Mouse (Mus musculus) frontal cortex, adult 2 months (tissue): ENCODE measurements around the gene Olfr510. TPM values are rescaled to one million over a fixed set of nuclear protein-coding genes. Genes with fewer than 3 reads are reported as not detected.
"Not testable (repeated sequence)": the region's sequence is repeated elsewhere in the genome, so short reads cannot be mapped to it uniquely, and the experiment has no call there.

Experiments
- DNase-seq, 2 experiments: peaks; one replicate each; pipeline ENCODE4 v3.0.0; 2022; ENCODE audit warnings: low spot score in 1 of 2; ENCODE audit errors: extremely low spot score in 1 of 2
- polyA plus RNA-seq: library from polyadenylated mRNA; depleted of rRNA; stranded (reverse); fragments of >200 nt; gene quantifications from 2 replicates; pipeline ENCODE4 v1.2.3, GENCODE M21; 2012; rRNA removed

The Olfr510 gene
- 0.10 TPM in 1 of 2 replicates, not detected in the other for polyA plus RNA-seq

DNA sequence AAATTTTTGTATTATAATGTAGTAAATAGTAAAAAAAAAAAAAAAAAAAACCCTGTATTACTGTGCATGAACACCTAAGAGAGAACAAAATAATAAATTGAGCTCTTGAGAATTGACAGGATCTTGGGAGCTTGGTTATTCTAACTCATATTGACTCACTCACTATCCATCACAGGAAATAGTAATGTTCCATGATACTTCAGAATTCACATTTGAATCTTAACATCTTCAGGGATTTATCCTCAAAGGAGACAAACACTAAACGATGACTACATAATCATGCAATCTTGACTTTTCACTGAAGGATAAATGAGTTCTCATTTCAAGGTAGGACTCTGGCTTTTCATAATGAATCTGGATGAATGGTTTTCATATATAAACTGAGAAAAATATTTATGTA is at the start of gene Olfr510:
TSS of gene Olfr510 (plus strand) at position 301 of the 400 bp plus-strand sequence.
- no peak for DNase-seq

- not testable (repeated sequence) for DNase-seq
Observed at GRCm38 (mm10) chr7:108616781-108617180, 49.4 kb upstream of the Olfr510 start.

GRCm38 (mm10) chr7:108621514-108621913 is 44.7 kb upstream of the Olfr510 start, which contains the start of gene Olfr507:
Olfr507 (plus strand) TSS chr7:108621814.
- DNase-seq, result no peak

DNA sequence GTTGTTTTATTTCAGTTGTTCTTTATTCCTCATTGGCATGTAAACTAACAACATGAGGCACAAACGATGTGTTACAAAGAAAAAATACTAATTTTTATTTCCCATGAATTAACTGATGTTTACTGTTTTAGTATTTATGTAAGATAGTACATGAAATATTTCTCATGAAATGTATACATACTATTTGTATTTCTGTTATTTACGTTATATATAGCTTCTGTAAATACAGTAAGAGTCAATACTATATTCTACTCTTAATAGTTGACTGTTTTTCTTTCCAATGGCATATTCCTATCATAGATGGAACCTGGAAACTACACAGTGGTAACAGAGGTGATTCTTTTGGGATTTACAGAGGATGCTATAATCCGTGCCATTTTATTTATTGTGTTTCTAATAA is 36.5 kb upstream of the Olfr510 start, which contains the start of gene Olfr508:
TSS of gene Olfr508 (plus strand) at position 301 of the 400 bp plus-strand sequence.
- DNase-seq, result no peak

DNA sequence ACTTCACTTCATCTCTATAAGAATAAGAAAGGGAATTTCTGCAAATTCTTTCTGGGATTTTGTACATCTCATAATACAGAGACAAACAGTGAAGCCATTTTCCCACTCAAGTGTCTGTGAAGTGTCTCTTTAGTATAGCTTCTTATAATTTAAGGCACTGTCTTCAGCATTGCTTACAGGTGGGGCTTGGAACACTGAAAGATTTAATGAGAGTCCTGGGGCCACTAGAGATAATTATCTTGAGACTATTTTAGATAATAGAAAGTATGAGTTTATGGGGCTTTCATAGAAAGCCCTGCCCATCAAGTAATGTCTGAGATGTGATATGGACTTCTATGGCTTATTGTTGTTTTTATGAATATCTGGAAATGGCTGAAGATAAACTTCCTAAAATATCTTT is 14.4 kb upstream of the Olfr510 start, which contains the start of gene Olfr509:
TSS of gene Olfr509 (minus strand) at position 101 of the 400 bp plus-strand sequence.
- no peak for DNase-seq

GRCm38 (mm10) chr7:108662419-108662818 is 3.8 kb upstream of the Olfr510 start:
- DNase-seq, result no peak

DNA sequence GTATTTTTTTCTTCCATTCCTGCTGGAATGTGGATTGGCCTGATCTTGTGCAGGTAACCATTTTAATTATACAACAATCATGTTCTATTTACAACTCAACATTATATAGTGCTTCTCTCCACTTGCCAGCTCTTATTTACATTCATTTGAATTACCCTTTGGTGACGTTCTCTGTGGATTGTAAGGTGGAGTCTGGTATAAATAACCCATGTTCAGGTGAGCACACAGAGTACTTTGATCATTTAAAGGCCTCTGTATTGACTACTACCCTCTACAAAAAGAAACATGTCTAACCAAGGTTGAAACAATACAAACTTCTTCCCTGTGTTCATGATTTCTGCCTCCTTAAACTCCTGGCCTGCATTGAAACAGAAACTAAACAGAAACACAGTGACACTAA is 4.8 kb downstream of the Olfr510 start:
- DNase-seq, result no peak

GRCm38 (mm10) chr7:108678886-108679285 is 12.7 kb downstream of the Olfr510 start:
- no peak for DNase-seq

GRCm38 (mm10) chr7:108713020-108713419 is 46.8 kb downstream of the Olfr510 start, which contains the start of gene Olfr512:
Olfr512 (plus strand) TSS chr7:108713320.
- no peak for DNase-seq

Other genes with a start within 250 kb of the Olfr510 start
- not detected in 2 replicates for gene Olfr497, start 246.0 kb upstream of the Olfr510 start, polyA plus RNA-seq
- not detected in 2 replicates for gene Olfr498, start 201.1 kb upstream of the Olfr510 start, polyA plus RNA-seq
- gene Olfr502, start 141.4 kb upstream of the Olfr510 start, polyA plus RNA-seq, result 0.13 TPM in 1 of 2 replicates, not detected in the other
- not detected in 2 replicates for gene Olfr503, start 121.9 kb upstream of the Olfr510 start, polyA plus RNA-seq
- gene Olfr504, start 100.6 kb upstream of the Olfr510 start, polyA plus RNA-seq, result not detected in 2 replicates
- gene Olfr506, start 55.6 kb upstream of the Olfr510 start, polyA plus RNA-seq, result not detected in 2 replicates
- not detected in 2 replicates for gene Olfr507, start 44.6 kb upstream of the Olfr510 start, polyA plus RNA-seq
- not detected in 2 replicates for gene Olfr508, start 36.4 kb upstream of the Olfr510 start, polyA plus RNA-seq
- 0.08 TPM in 1 of 2 replicates, not detected in the other for gene Olfr509, start 14.5 kb upstream of the Olfr510 start, polyA plus RNA-seq
- not detected in 2 replicates for gene Olfr512, start 46.9 kb downstream of the Olfr510 start, polyA plus RNA-seq
- gene Olfr513, start 84.6 kb downstream of the Olfr510 start, polyA plus RNA-seq, result not detected in 2 replicates
- not detected in 2 replicates for gene Olfr514, start 159.6 kb downstream of the Olfr510 start, polyA plus RNA-seq
- gene Olfr516, start 184.1 kb downstream of the Olfr510 start, polyA plus RNA-seq, result not detected in 2 replicates
- not detected in 2 replicates for gene Olfr517, start 206.0 kb downstream of the Olfr510 start, polyA plus RNA-seq
- gene Olfr518, start 218.6 kb downstream of the Olfr510 start, polyA plus RNA-seq, result not detected in 2 replicates
- not detected in 2 replicates for gene Olfr519, start 228.0 kb downstream of the Olfr510 start, polyA plus RNA-seq